Mouse (Mus musculus) kidney, adult 2 months (tissue): ENCODE measurements around the gene Praf2. TPM values are rescaled to one million over a fixed set of nuclear protein-coding genes. Genes with fewer than 3 reads are reported as not detected.
"Not testable (repeated sequence)": the region's sequence is repeated elsewhere in the genome, so short reads cannot be mapped to it uniquely, and the experiment has no call there.

Experiments
- DNase-seq: peaks from one replicate; pipeline ENCODE4 v3.0.0; 2021
- H3K27ac ChIP-seq: fragments of 200-500 bp; 2 replicates; pipeline ENCODE4 v1.5.1; 2012; ENCODE audit warnings: low read depth, low read length, control low read depth, inconsistent platforms; ENCODE audit not compliant: insufficient read depth
- H3K27me3 ChIP-seq: fragments of 200-500 bp; replicated peaks from 2 replicates; pipeline ENCODE4 v1.6.1; 2012; ENCODE audit warnings: mild to moderate bottlenecking, moderate library complexity, low read length, inconsistent platforms; ENCODE audit not compliant: control insufficient read depth, insufficient read depth
- H3K36me3 ChIP-seq: fragments of 200-500 bp; 2 replicates; pipeline ENCODE4 v1.6.1; 2012; ENCODE audit warnings: mild to moderate bottlenecking, moderate library complexity, low read length, inconsistent platforms; ENCODE audit not compliant: control insufficient read depth, insufficient read depth
- H3K4me1 ChIP-seq: fragments of 200-500 bp; 2 replicates; pipeline ENCODE4 v1.6.1; 2011; ENCODE audit warnings: low read length; ENCODE audit not compliant: control insufficient read depth, insufficient read depth
- H3K4me3 ChIP-seq: fragments of 200-500 bp; 2 replicates; pipeline ENCODE4 v1.5.1; 2011; ENCODE audit warnings: mild to moderate bottlenecking, low read depth, low read length, control low read depth; ENCODE audit not compliant: insufficient read depth
- CTCF ChIP-seq: fragments of 200-500 bp; conservative IDR thresholded peaks from 2 replicates; pipeline ENCODE4 v1.5.1; 2011; ENCODE audit warnings: low read depth, mild to moderate bottlenecking, control low read depth, low read length, moderate library complexity, mixed read lengths; ENCODE audit not compliant: insufficient read depth, insufficient read length
- POLR2A ChIP-seq: fragments of 200-500 bp; IDR thresholded peaks from one replicate; pipeline ENCODE4 v1.6.1; 2011; ENCODE audit warnings: low read depth, low read length, control low read depth
- WGBS: fragments of 180-500 bp; shearing (Covaris S2); methylation state at CpG from one replicate; pipeline ENCODE4 v1.1.7; 2018; 5-methylcytosine and 5-hydroxymethylcytosine counted together
- polyA plus RNA-seq: library from polyadenylated mRNA; depleted of rRNA; stranded (reverse); fragments of >200 nt; gene quantifications from 2 replicates; pipeline ENCODE4 v1.2.3, GENCODE M21; 2012

Praf2 gene
- polyA plus RNA-seq, 1 experiment: 33.8 TPM

- not testable (repeated sequence) for H3K27ac ChIP-seq, H3K27me3 ChIP-seq, H3K4me1 ChIP-seq, H3K36me3 ChIP-seq, H3K4me3 ChIP-seq
- peak; percentile 22; the same call in 1 of the 2 replicates for TF ChIP-seq CTCF
- DNase-seq: peak; percentile 54
- 5% methylated on average over 3 of the region's 3 CpGs for WGBS
Observed at GRCm38 (mm10) chrX:7753627-7754026, 25.4 kb downstream of the Praf2 start.

- no peaks in the 10 kb centered on the region for H3K36me3 ChIP-seq
- peak within 1 kb of the TSS; percentile 80 for H3K4me3 ChIP-seq
- H3K4me1 ChIP-seq: peaks cover 3% of the 10 kb centered on the region; the same call in 1 of the 2 replicates
- TF ChIP-seq POLR2A: peak; percentile 54
- TF ChIP-seq CTCF: no peak
- WGBS: 2% methylated on average over 33 of the region's 38 CpGs
- H3K27ac ChIP-seq: peak within 1 kb of the TSS; percentile 51
- H3K27me3 ChIP-seq: no peaks in the 10 kb centered on the region
- peak; percentile 96 for DNase-seq
Observed at GRCm38 (mm10) chrX:7762137-7762920, 34.1 kb downstream of the Praf2 start, which contains the start of gene Tfe3. Tfe3 (plus strand) TSS chrX:7762560.

- peak overlapping the region; percentile 80 for H3K4me3 ChIP-seq
- TF ChIP-seq POLR2A (no peak), CTCF (no peak)
- no peaks in the 10 kb centered on the region for H3K36me3 ChIP-seq
- under 1% methylated on average over 15 of the region's 21 CpGs for WGBS
- peaks cover 3% of the 10 kb centered on the region; the same call in 1 of the 2 replicates for H3K4me1 ChIP-seq
- peak overlapping the region; percentile 51 for H3K27ac ChIP-seq
- no peak for DNase-seq
- no peaks in the 10 kb centered on the region for H3K27me3 ChIP-seq
Observed at GRCm38 (mm10) chrX:7762921-7763197, 34.6 kb downstream of the Praf2 start.

GRCm38 (mm10) chrX:7763631-7764393 is 35.6 kb downstream of the Praf2 start:
- no peak for TF ChIP-seq POLR2A
- no peak for TF ChIP-seq CTCF
- DNase-seq: peak; percentile 28
- Histone ChIP-seq H3K4me3 (peak overlapping the region; percentile 80), H3K4me1 (peaks cover 3% of the 10 kb centered on the region; the same call in 1 of the 2 replicates), H3K27ac (peak overlapping the region; percentile 27; the same call in 1 of the 2 replicates), H3K36me3 (no peaks in the 10 kb centered on the region), H3K27me3 (no peaks in the 10 kb centered on the region)
- 2% methylated on average over 21 of the region's 22 CpGs for WGBS

GRCm38 (mm10) chrX:7764657-7765280 is 36.5 kb downstream of the Praf2 start:
- Histone ChIP-seq H3K27me3 (no peaks in the 10 kb centered on the region), H3K36me3 (no peaks in the 10 kb centered on the region), H3K27ac (no peak overlapping the region), H3K4me3 (peak overlapping the region; percentile 9; the same call in 1 of the 2 replicates), H3K4me1 (peaks cover 3% of the 10 kb centered on the region; the same call in 1 of the 2 replicates)
- no peak for TF ChIP-seq CTCF
- no peak for DNase-seq
- WGBS: 28% methylated on average over 9 of the region's 9 CpGs

- no peak for DNase-seq
- no peaks in the 10 kb centered on the region for H3K36me3 ChIP-seq
- H3K27me3 ChIP-seq: no peaks in the 10 kb centered on the region
- WGBS: 23% methylated on average over 13 of the region's 13 CpGs
- H3K4me1 ChIP-seq: peaks cover 3% of the 10 kb centered on the region; the same call in 1 of the 2 replicates
- TF ChIP-seq POLR2A: no peak
- TF ChIP-seq CTCF: no peak
- peak overlapping the region; percentile 1; the same call in 1 of the 2 replicates for H3K27ac ChIP-seq
- peak overlapping the region; percentile 38 for H3K4me3 ChIP-seq
Observed at GRCm38 (mm10) chrX:7765281-7765670, 37.0 kb downstream of the Praf2 start.
